In the genomic region with DNA sequence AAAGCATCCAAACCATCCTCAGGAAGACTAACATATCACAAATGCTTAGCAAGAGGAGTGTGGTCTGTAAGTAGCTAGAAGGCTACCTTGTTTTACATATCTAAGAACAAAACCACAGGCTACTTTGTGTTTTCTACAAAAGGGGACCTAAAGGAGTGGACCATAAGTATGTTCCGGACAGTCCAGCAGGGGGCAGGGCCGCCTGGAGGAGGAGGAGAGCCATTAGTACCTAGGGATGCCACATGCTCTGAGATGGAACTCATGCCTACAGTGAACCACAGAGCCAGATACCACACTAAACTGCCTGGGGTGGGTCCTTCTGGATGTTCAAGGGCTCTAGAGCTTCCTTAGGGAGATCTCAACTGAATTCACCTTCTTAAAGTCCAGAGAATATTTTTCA, we compare ENCODE assay signal across 7 mouse cellular contexts. TPM values are rescaled to one million over a fixed set of nuclear protein-coding genes. Genes with fewer than 3 reads are reported as not detected.
DNase-seq lines count a peak whose midpoint lies in the region; ATAC-seq and TF ChIP-seq lines count a peak whose summit lies in the region.

No protein-coding gene starts in this region.

- peak; percentile 82 for TF ChIP-seq CTCF in liver, embryonic 14.5 days (IDR thresholded peaks at IDR 0.05; ENCODE audit: low read depth)

- peaks cover 13% of the 10 kb centered on the region; the same call in 1 of the 2 replicates for H3K36me3 ChIP-seq in liver, embryonic 11.5 days (ENCODE audit: control insufficient read depth, insufficient read depth, low read length)
- H3K36me3 ChIP-seq in embryonic facial prominence, embryonic 11.5 days (replicated peaks; ENCODE audit: control insufficient read depth, insufficient read depth, low read depth, low read length): no peaks in the 10 kb centered on the region; the same call in 1 of the 2 replicates
- peaks cover 32% of the 10 kb centered on the region for H3K36me3 ChIP-seq in liver, embryonic 14.5 days (replicated peaks; ENCODE audit: control insufficient read depth, insufficient read depth, low read depth)
- peaks cover 68% of the 10 kb centered on the region for H3K36me3 ChIP-seq in forebrain, embryonic 15.5 days

- H3K4me1 ChIP-seq in liver, embryonic 11.5 days (replicated peaks; ENCODE audit: control insufficient read depth, insufficient read depth, low read length): no peaks in the 10 kb centered on the region
- no peaks in the 10 kb centered on the region for H3K4me1 ChIP-seq in embryonic facial prominence, embryonic 11.5 days (ENCODE audit: control insufficient read depth, insufficient read depth, low read length)
- no peaks in the 10 kb centered on the region for H3K4me1 ChIP-seq in liver, embryonic 14.5 days (replicated peaks; ENCODE audit: control insufficient read depth in 2 of 2, insufficient read depth in 2 of 2, low read length in 1 of 2)
- no peaks in the 10 kb centered on the region for H3K4me1 ChIP-seq in forebrain, embryonic 15.5 days

- 44% methylated on average over 2 of the region's 2 CpGs for whole genome bisulfite sequencing in liver, embryonic 11.5 days
- 40% methylated on average over 2 of the region's 2 CpGs for WGBS in embryonic facial prominence, embryonic 11.5 days
- WGBS in liver, embryonic 14.5 days (ENCODE audit: insufficient replicate concordance): 54% methylated on average over 2 of the region's 2 CpGs
- WGBS in forebrain, embryonic 15.5 days: 39% methylated on average over 2 of the region's 2 CpGs

- no peaks in the 10 kb centered on the region for H3K27me3 ChIP-seq in liver, embryonic 11.5 days (replicated peaks; ENCODE audit: control insufficient read depth, insufficient read depth, low read length)
- no peaks in the 10 kb centered on the region for H3K27me3 ChIP-seq in embryonic facial prominence, embryonic 11.5 days (ENCODE audit: control insufficient read depth, insufficient read depth, low read length)
- H3K27me3 ChIP-seq in liver, embryonic 14.5 days (ENCODE audit: control insufficient read depth, insufficient read depth, low read length): no peaks in the 10 kb centered on the region
- no peaks in the 10 kb centered on the region for H3K27me3 ChIP-seq in forebrain, embryonic 15.5 days

- no peak overlapping the region for H3K4me2 ChIP-seq in liver, embryonic 11.5 days
- no peak overlapping the region for H3K4me2 ChIP-seq in embryonic facial prominence, embryonic 11.5 days (ENCODE audit: low read depth, low read length)
- no peak overlapping the region for H3K4me2 ChIP-seq in liver, embryonic 14.5 days (ENCODE audit: low read depth)
- no peak overlapping the region for H3K4me2 ChIP-seq in forebrain, embryonic 15.5 days (replicated peaks)

- H3K9me3 ChIP-seq in liver, embryonic 11.5 days (ENCODE audit: control insufficient read depth, low read length): no peaks in the 10 kb centered on the region
- no peaks in the 10 kb centered on the region for H3K9me3 ChIP-seq in embryonic facial prominence, embryonic 11.5 days (replicated peaks; ENCODE audit: control insufficient read depth, low read length)
- no peaks in the 10 kb centered on the region for H3K9me3 ChIP-seq in liver, embryonic 14.5 days (ENCODE audit: control insufficient read depth, low read length)
- no peaks in the 10 kb centered on the region for H3K9me3 ChIP-seq in forebrain, embryonic 15.5 days

- no peak overlapping the region for H3K27ac ChIP-seq in liver, embryonic 11.5 days (ENCODE audit: low read depth, low read length)
- H3K27ac ChIP-seq in embryonic facial prominence, embryonic 11.5 days (replicated peaks; ENCODE audit: low read depth, low read length): no peak overlapping the region
- no peak overlapping the region for H3K27ac ChIP-seq in liver, embryonic 14.5 days
- H3K27ac ChIP-seq in forebrain, embryonic 15.5 days (replicated peaks): no peak overlapping the region

- no peak for TF ChIP-seq EP300 in liver, embryonic 14.5 days (IDR thresholded peaks at IDR 0.05; ENCODE audit: low read depth)

- no peak overlapping the region for H3K4me3 ChIP-seq in liver, embryonic 11.5 days (ENCODE audit: low read depth, low read length)
- no peak overlapping the region for H3K4me3 ChIP-seq in embryonic facial prominence, embryonic 11.5 days (ENCODE audit: low read depth, low read length)
- no peak overlapping the region for H3K4me3 ChIP-seq in liver, embryonic 14.5 days (ENCODE audit: insufficient read depth in 1 of 2, low read depth in 2 of 2, low read length in 2 of 2)
- no peak overlapping the region for H3K4me3 ChIP-seq in forebrain, embryonic 15.5 days

- peak; percentile 63 for DNase-seq in liver
- no peak for DNase-seq in liver, embryonic 11.5 days (ENCODE audit: low spot score)
- peak; percentile 62 for DNase-seq in ZHBTc4 (ENCODE audit: low read depth, low spot score)
- peak; percentile 49 for DNase-seq in embryonic facial prominence, embryonic 11.5 days (ENCODE audit: low spot score)
- DNase-seq in liver, embryonic 14.5 days (ENCODE audit: low read depth in 3 of 3, low spot score in 3 of 3): peak in 1 of 3 experiments; percentile 31
- no peak for DNase-seq in layer of hippocampus, postnatal 14 days (ENCODE audit: low spot score in 2 of 2)

- H3K9ac ChIP-seq in liver, embryonic 11.5 days (ENCODE audit: low read depth, low read length): no peak overlapping the region
- no peak overlapping the region for H3K9ac ChIP-seq in embryonic facial prominence, embryonic 11.5 days (replicated peaks; ENCODE audit: low read length)
- no peak overlapping the region for H3K9ac ChIP-seq in liver, embryonic 14.5 days (replicated peaks)
- no peak overlapping the region for H3K9ac ChIP-seq in forebrain, embryonic 15.5 days (replicated peaks)

- no peak; the same call in 1 of the 2 replicates for ATAC-seq in liver, embryonic 11.5 days (replicated peaks; ENCODE audit: low FRiP score)
- no peak for ATAC-seq in embryonic facial prominence, embryonic 11.5 days (replicated peaks; ENCODE audit: insufficient number of reproducible peaks, low FRiP score, low TSS enrichment, low read depth)
- peak; percentile 62 for ATAC-seq in liver, embryonic 14.5 days (ENCODE audit: insufficient read depth)
- no peak for ATAC-seq in forebrain, embryonic 15.5 days (replicated peaks)

RNA-seq across cellular contexts. Expression of a gene that starts 14.3 kb away (rescaled TPM):
- 43.6 and 51.7 TPM in 2 replicates for polyA plus RNA-seq in liver, embryonic 11.5 days (2014; fragmentation: Nextera tagmentation; extraction: Ambion mirVana)
- 47.2 and 54.3 TPM in 2 replicates for polyA plus RNA-seq in embryonic facial prominence, embryonic 11.5 days (2014; fragmentation: Nextera tagmentation; extraction: Ambion mirVana)
- 22.0 and 27.2 TPM in 2 replicates for polyA plus RNA-seq in liver, embryonic 14.5 days (2012; rRNA removed)
- 22.5 and 27.6 TPM in 2 replicates for polyA plus RNA-seq in liver, embryonic 14.5 days (2014; fragmentation: Nextera tagmentation; extraction: Ambion mirVana)
- 10 to 100 TPM; 22.9 to 23.6 TPM for total RNA-seq in layer of hippocampus, postnatal 14 days (2021)
- polyA plus RNA-seq in forebrain, embryonic 15.5 days (2015; fragmentation: Nextera tagmentation; extraction: Ambion mirVana): 41.6 and 50.3 TPM in 2 replicates

RNA-seq across cellular contexts. Expression of a gene that starts 14.4 kb away (rescaled TPM):
- 4.7 and 4.9 TPM in 2 replicates for polyA plus RNA-seq in liver, embryonic 11.5 days (2014; fragmentation: Nextera tagmentation; extraction: Ambion mirVana)
- 3.3 and 3.7 TPM in 2 replicates for polyA plus RNA-seq in embryonic facial prominence, embryonic 11.5 days (2014; fragmentation: Nextera tagmentation; extraction: Ambion mirVana)
- polyA plus RNA-seq in liver, embryonic 14.5 days (2012; rRNA removed): 1.3 and 1.5 TPM in 2 replicates
- polyA plus RNA-seq in liver, embryonic 14.5 days (2014; fragmentation: Nextera tagmentation; extraction: Ambion mirVana): 0.68 and 0.81 TPM in 2 replicates
- 1 to 10 TPM; 9.6 to 9.7 TPM for total RNA-seq in layer of hippocampus, postnatal 14 days (2021)
- polyA plus RNA-seq in forebrain, embryonic 15.5 days (2015; fragmentation: Nextera tagmentation; extraction: Ambion mirVana): 14.8 and 16.1 TPM in 2 replicates

RNA-seq across cellular contexts. Expression of a gene that starts 30.5 kb away (rescaled TPM):
- 78.1 and 79.5 TPM in 2 replicates for polyA plus RNA-seq in liver, embryonic 11.5 days (2014; fragmentation: Nextera tagmentation; extraction: Ambion mirVana)
- 111 and 114 TPM in 2 replicates for polyA plus RNA-seq in embryonic facial prominence, embryonic 11.5 days (2014; fragmentation: Nextera tagmentation; extraction: Ambion mirVana)
- 19.1 and 23.6 TPM in 2 replicates for polyA plus RNA-seq in liver, embryonic 14.5 days (2012; rRNA removed)
- polyA plus RNA-seq in liver, embryonic 14.5 days (2014; fragmentation: Nextera tagmentation; extraction: Ambion mirVana): 35.1 and 37.3 TPM in 2 replicates
- 10 to 100 TPM; 35.9 to 39.0 TPM for total RNA-seq in layer of hippocampus, postnatal 14 days (2021)
- 92.8 and 96.0 TPM in 2 replicates for polyA plus RNA-seq in forebrain, embryonic 15.5 days (2015; fragmentation: Nextera tagmentation; extraction: Ambion mirVana)

Comparison
In these comparisons a context has a peak if more than half of its experiments do, and no peak if none do; other contexts are left out.
1. DNase-seq: peak in liver (single experiment), ZHBTc4 (single experiment) and embryonic facial prominence, embryonic 11.5 days (single experiment); none in liver, embryonic 11.5 days (single experiment) and layer of hippocampus, postnatal 14 days (0 of 2).